Mouse (Mus musculus) brain, embryonic 14.5 days (tissue): ENCODE results near the gene Rasip1.

Experiments used
- CTCF ChIP-seq: fragments of 200-500 bp; IDR thresholded peaks from 2 replicates; pipeline ENCODE4 v1.5.1; 2012; ENCODE audit warnings: inconsistent platforms, mild to moderate bottlenecking, moderate library complexity, borderline replicate concordance; ENCODE audit not compliant: insufficient read depth, insufficient read length; ENCODE audit errors: extremely low read depth
- POLR2A ChIP-seq: fragments of 200-500 bp; IDR thresholded peaks from 2 replicates; pipeline ENCODE4 v1.6.1; 2012; ENCODE audit warnings: mild to moderate bottlenecking, inconsistent platforms, borderline replicate concordance; ENCODE audit not compliant: poor library complexity, insufficient read depth, insufficient read length, severe bottlenecking; ENCODE audit errors: extremely low read depth

DNA sequence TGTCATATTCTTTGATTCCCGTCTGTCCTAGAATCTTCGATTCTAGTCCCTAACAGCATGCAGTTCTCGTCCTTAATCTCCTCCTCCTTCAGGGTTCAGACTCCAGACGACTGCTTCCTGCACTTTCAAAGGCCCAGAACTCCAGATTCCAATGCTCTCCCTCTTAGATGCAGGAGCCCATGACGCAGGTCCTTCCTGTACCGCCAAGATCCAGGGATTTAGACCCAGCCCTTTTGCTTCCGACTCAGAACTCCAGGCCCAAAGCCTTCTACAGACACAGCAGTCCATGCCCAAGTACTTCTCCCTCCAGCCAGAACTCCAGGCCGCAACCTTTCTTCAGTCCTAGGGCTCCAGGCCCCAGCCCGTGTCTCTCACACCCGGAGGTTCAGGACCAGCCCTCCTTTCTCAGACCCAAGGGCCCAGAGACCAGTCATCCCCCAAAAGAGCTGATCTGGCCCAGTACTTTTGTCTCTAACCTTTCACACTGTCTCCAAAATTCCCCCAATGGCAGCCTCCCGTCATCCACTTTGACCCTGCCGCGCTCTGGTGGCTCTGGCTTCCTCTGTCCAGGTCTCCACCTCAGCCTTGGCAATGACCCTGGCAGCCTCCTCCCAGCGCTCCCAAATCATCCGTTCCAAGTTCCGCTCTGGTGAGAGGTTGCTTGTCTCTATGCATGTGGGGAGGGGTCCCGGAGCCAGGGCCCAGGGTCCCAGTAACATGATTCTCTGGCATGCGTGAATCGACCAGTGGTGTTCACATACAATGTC, 13.1 kb downstream of the Rasip1 start:
- no peak for TF ChIP-seq POLR2A
- no peak for TF ChIP-seq CTCF
